Mouse (Mus musculus) right cerebral cortex, adult 2 months (tissue): ENCODE data around the gene Rars.

Source experiments
- DNase-seq, 2 experiments: peaks; one replicate each; pipeline ENCODE4 v3.0.0; 2021 to 2022; ENCODE audit warnings: low spot score in 2 of 2

Rars gene

GRCm38 (mm10) chr11:35769746-35770437, 64.4 kb downstream of the Rars start:
- DNase-seq: peak; percentile 57 to 68

- DNase-seq: peak; percentile 97 to 98
These were observed 65.0 kb downstream of the Rars start, which contains the start of gene Pank3 for GRCm38 (mm10) chr11:35769188-35769745. Pank3 (plus strand) TSS chr11:35769484.

- DNase-seq: no peak
These were observed 67.5 kb downstream of the Rars start for GRCm38 (mm10) chr11:35766845-35767244.

- DNase-seq: no peak
These were observed 73.7 kb downstream of the Rars start for GRCm38 (mm10) chr11:35760627-35761003.

GRCm38 (mm10) chr11:35760001-35760626, 74.2 kb downstream of the Rars start:
- DNase-seq: no peak
